Mouse (Mus musculus) frontal cortex, postnatal 25 days (tissue): ENCODE data around the gene Il16.

Experiments used
- DNase-seq, 2 experiments: peaks; one replicate each; pipeline ENCODE4 v3.0.0; 2022; ENCODE audit warnings: low spot score in 2 of 2

The Il16 gene

GRCm38 (mm10) chr7:83678506-83678905, 67.0 kb downstream of the Il16 start:
- DNase-seq: no peak

- DNase-seq: no peak
These were observed 68.2 kb downstream of the Il16 start for GRCm38 (mm10) chr7:83677296-83677695.

GRCm38 (mm10) chr7:83675545-83676254, 69.8 kb downstream of the Il16 start:
- DNase-seq: peak in 1 of 2 experiments; percentile 19

GRCm38 (mm10) chr7:83671573-83671972, 74.0 kb downstream of the Il16 start:
- peak in 1 of 2 experiments; percentile 3 for DNase-seq

- DNase-seq: peak in 1 of 2 experiments; percentile 50
These were observed 76.8 kb downstream of the Il16 start for GRCm38 (mm10) chr7:83668724-83669123.

GRCm38 (mm10) chr7:83667936-83668645, 77.4 kb downstream of the Il16 start:
- no peak for DNase-seq

- DNase-seq: no peak
These were observed 79.4 kb downstream of the Il16 start for GRCm38 (mm10) chr7:83666087-83666595.

GRCm38 (mm10) chr7:83662711-83663375, 82.7 kb downstream of the Il16 start:
- no peak for DNase-seq

GRCm38 (mm10) chr7:83661763-83662162, 83.8 kb downstream of the Il16 start:
- no peak for DNase-seq

- DNase-seq: no peak
These were observed 84.5 kb downstream of the Il16 start for GRCm38 (mm10) chr7:83661031-83661430.

- no peak for DNase-seq
These were observed 85.2 kb downstream of the Il16 start for GRCm38 (mm10) chr7:83660273-83660691.

- no peak for DNase-seq
These were observed 86.1 kb downstream of the Il16 start for GRCm38 (mm10) chr7:83659159-83660065.

- DNase-seq: no peak
These were observed 86.8 kb downstream of the Il16 start for GRCm38 (mm10) chr7:83658716-83659115.

- DNase-seq: no peak
These were observed 90.4 kb downstream of the Il16 start for GRCm38 (mm10) chr7:83654938-83655630.

- DNase-seq: no peak
These were observed 91.3 kb downstream of the Il16 start for GRCm38 (mm10) chr7:83654196-83654595.

GRCm38 (mm10) chr7:83653605-83654051, 91.9 kb downstream of the Il16 start:
- DNase-seq: no peak

- DNase-seq: no peak
These were observed 93.0 kb downstream of the Il16 start for GRCm38 (mm10) chr7:83652498-83652897.

GRCm38 (mm10) chr7:83650638-83651037, 94.9 kb downstream of the Il16 start:
- DNase-seq: no peak

- no peak for DNase-seq
These were observed 96.7 kb downstream of the Il16 start for GRCm38 (mm10) chr7:83648807-83649206.

GRCm38 (mm10) chr7:83645476-83645875, 100.0 kb downstream of the Il16 start:
- DNase-seq: no peak

GRCm38 (mm10) chr7:83644761-83645160, 100.8 kb downstream of the Il16 start:
- DNase-seq: no peak
